Mouse (Mus musculus): ENCODE measurements around the gene Zfp160.

GRCm38 (mm10) chr17:20965421-20965820 is 43.3 kb upstream of the Zfp160 start:
- TF ChIP-seq CTCF (IDR thresholded peaks at IDR 0.05; ENCODE audit: extremely low read depth, insufficient read depth, low read length) (no peak), POLR2A (IDR thresholded peaks at IDR 0.05; ENCODE audit: extremely low read depth, insufficient read depth, low read length) (no peak)

Measured in cortical plate, adult 2 months (tissue).